Comparison of ENCODE assay signal across 8 mouse cellular contexts in the genomic region with DNA sequence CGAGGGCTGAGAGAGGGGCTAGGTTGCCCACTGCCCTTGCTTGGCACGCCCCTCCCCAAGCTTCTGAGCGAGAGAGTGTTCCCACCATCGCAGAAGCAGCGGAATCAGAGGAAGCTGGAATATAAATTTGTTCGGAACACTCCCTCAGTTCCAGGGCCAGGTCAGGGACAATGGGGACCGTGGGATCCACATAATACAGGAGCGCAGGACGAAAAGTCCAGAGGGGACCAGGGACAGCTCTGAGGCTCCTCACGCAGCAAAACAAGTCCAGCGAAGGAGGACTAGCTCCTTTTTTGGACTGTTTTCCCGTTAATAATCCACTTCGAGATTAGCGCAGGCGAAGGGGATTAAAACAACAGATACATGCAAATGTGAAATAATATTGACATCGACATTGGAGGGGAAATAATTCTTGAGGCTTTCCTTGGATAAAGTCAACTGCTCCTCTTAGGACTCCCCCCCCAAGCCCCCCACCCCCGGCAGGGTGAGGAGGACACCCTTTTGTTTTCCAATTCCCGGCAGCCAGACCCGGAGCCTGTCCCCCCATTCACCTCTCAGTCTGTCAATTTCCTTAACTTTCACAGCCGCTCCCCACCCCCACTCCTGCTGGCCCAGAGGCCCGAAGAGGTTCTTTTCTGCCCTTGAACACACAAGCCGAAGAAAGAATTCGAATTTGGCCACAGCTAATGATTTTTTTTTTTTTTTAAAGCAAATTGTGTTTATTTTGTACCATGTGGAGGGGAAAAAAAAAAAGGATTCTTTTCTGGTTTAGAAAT. TPM values are rescaled to one million over a fixed set of nuclear protein-coding genes. Genes with fewer than 3 reads are reported as not detected.
DNase-seq lines count a peak whose midpoint lies in the region; ATAC-seq and TF ChIP-seq lines count a peak whose summit lies in the region.

No protein-coding gene starts in this region.

- H3K9ac ChIP-seq in forebrain, embryonic 15.5 days (replicated peaks) = peak overlapping the region; percentile 62
- H3K9ac ChIP-seq in hindbrain, embryonic 13.5 days = peak overlapping the region; percentile 75
- H3K9ac ChIP-seq in limb, embryonic 14.5 days (ENCODE audit: low read depth, low read length, severe bottlenecking) = peak overlapping the region; percentile 70
- peak overlapping the region; percentile 56; the same call in 1 of the 2 replicates for H3K9ac ChIP-seq in midbrain, embryonic 15.5 days

- no peaks in the 10 kb centered on the region for H3K9me3 ChIP-seq in forebrain, embryonic 15.5 days
- H3K9me3 ChIP-seq in hindbrain, embryonic 13.5 days = no peaks in the 10 kb centered on the region
- H3K9me3 ChIP-seq in limb, embryonic 14.5 days (ENCODE audit: control insufficient read depth, low read length) = no peaks in the 10 kb centered on the region
- no peaks in the 10 kb centered on the region for H3K9me3 ChIP-seq in midbrain, embryonic 15.5 days

- peak; percentile 23 for ATAC-seq in forebrain, embryonic 15.5 days (replicated peaks)
- peak; percentile 26; the same call in 1 of the 2 replicates for ATAC-seq in hindbrain, embryonic 13.5 days (ENCODE audit: low FRiP score)
- ATAC-seq in limb, embryonic 14.5 days (ENCODE audit: low FRiP score, low read depth) = no peak
- no peak for ATAC-seq in midbrain, embryonic 15.5 days (replicated peaks)

- no peak for TF ChIP-seq POLR2A in limb, embryonic 14.5 days (IDR thresholded peaks at IDR 0.05; ENCODE audit: borderline replicate concordance, extremely low read depth, insufficient read depth, insufficient read length)

- no peaks in the 10 kb centered on the region for H3K27me3 ChIP-seq in forebrain, embryonic 15.5 days
- no peaks in the 10 kb centered on the region for H3K27me3 ChIP-seq in hindbrain, embryonic 13.5 days
- peaks cover 41% of the 10 kb centered on the region for H3K27me3 ChIP-seq in limb, embryonic 14.5 days (ENCODE audit: control insufficient read depth, insufficient read depth, low read length)
- H3K27me3 ChIP-seq in midbrain, embryonic 15.5 days (replicated peaks) = no peaks in the 10 kb centered on the region

- under 1% methylated on average over 23 of the region's 23 CpGs for WGBS in forebrain, embryonic 15.5 days
- WGBS in hindbrain, embryonic 13.5 days = under 1% methylated on average over 23 of the region's 23 CpGs
- 1% methylated on average over 23 of the region's 23 CpGs for WGBS in limb, embryonic 14.5 days
- whole genome bisulfite sequencing in midbrain, embryonic 15.5 days = under 1% methylated on average over 23 of the region's 23 CpGs

- peak; percentile 43 to 45 for DNase-seq in cerebellum, postnatal 25 days
- DNase-seq in cerebellum, adult 11 months = no peak
- peak; percentile 59 to 63 for DNase-seq in adrenal gland, adult 18-20 months (ENCODE audit: low spot score in 2 of 2)
- DNase-seq in limb, embryonic 14.5 days (ENCODE audit: low spot score) = no peak
- DNase-seq in MN1 (ENCODE audit: low spot score) = no peak

- H3K36me3 ChIP-seq in forebrain, embryonic 15.5 days = no peaks in the 10 kb centered on the region
- H3K36me3 ChIP-seq in hindbrain, embryonic 13.5 days = no peaks in the 10 kb centered on the region
- H3K36me3 ChIP-seq in limb, embryonic 14.5 days (ENCODE audit: control insufficient read depth, insufficient read depth, low read length) = no peaks in the 10 kb centered on the region
- no peaks in the 10 kb centered on the region for H3K36me3 ChIP-seq in midbrain, embryonic 15.5 days (replicated peaks)

- peak overlapping the region; percentile 61 for H3K4me3 ChIP-seq in forebrain, embryonic 15.5 days
- H3K4me3 ChIP-seq in hindbrain, embryonic 13.5 days = peak overlapping the region; percentile 58
- peak overlapping the region; percentile 49 for H3K4me3 ChIP-seq in limb, embryonic 14.5 days (replicated peaks; ENCODE audit: low read length)
- H3K4me3 ChIP-seq in midbrain, embryonic 15.5 days = peak overlapping the region; percentile 44

- H3K27ac ChIP-seq in forebrain, embryonic 15.5 days (replicated peaks) = peak overlapping the region; percentile 99
- peak overlapping the region; percentile 88 for H3K27ac ChIP-seq in hindbrain, embryonic 13.5 days
- H3K27ac ChIP-seq in limb, embryonic 14.5 days (replicated peaks; ENCODE audit: low read depth, low read length) = peak overlapping the region; percentile 49
- H3K27ac ChIP-seq in midbrain, embryonic 15.5 days = peak overlapping the region; percentile 79

- peak overlapping the region; percentile 64 for H3K4me2 ChIP-seq in forebrain, embryonic 15.5 days (replicated peaks)
- peak overlapping the region; percentile 81 for H3K4me2 ChIP-seq in hindbrain, embryonic 13.5 days
- peak overlapping the region; percentile 83 for H3K4me2 ChIP-seq in limb, embryonic 14.5 days (replicated peaks; ENCODE audit: low read depth, low read length, severe bottlenecking)
- peak overlapping the region; percentile 84 for H3K4me2 ChIP-seq in midbrain, embryonic 15.5 days

- peaks cover 31% of the 10 kb centered on the region for H3K4me1 ChIP-seq in forebrain, embryonic 15.5 days
- peaks cover 31% of the 10 kb centered on the region for H3K4me1 ChIP-seq in hindbrain, embryonic 13.5 days (replicated peaks)
- H3K4me1 ChIP-seq in limb, embryonic 14.5 days (ENCODE audit: control insufficient read depth, insufficient read depth, low read length) = 0 out of 2 replicates have a peak, but pooled peaks cover 4% of the 10 kb centered on the region
- peaks cover 37% of the 10 kb centered on the region for H3K4me1 ChIP-seq in midbrain, embryonic 15.5 days

RNA-seq across cellular contexts. Expression of a gene that starts 1.3 kb away (rescaled TPM):
- total RNA-seq in adrenal gland, adult 18-20 months (2021) = 100 to 1,000 TPM; 150 to 168 TPM
- polyA plus RNA-seq in forebrain, embryonic 15.5 days (2015; fragmentation: Nextera tagmentation; extraction: Ambion mirVana) = 106 and 119 TPM in 2 replicates
- 50.4 and 57.4 TPM in 2 replicates for polyA plus RNA-seq in hindbrain, embryonic 13.5 days (2015; fragmentation: Nextera tagmentation; extraction: Ambion mirVana)
- 25.2 and 27.2 TPM in 2 replicates for polyA plus RNA-seq in limb, embryonic 14.5 days (2012; rRNA removed)
- 39.8 and 43.9 TPM in 2 replicates for polyA plus RNA-seq in limb, embryonic 14.5 days (2014; fragmentation: Nextera tagmentation; extraction: Ambion mirVana)
- polyA plus RNA-seq in midbrain, embryonic 15.5 days (2015; fragmentation: Nextera tagmentation; extraction: Ambion mirVana) = 30.8 and 31.5 TPM in 2 replicates

Comparison
In these comparisons a context has a peak if more than half of its experiments do, and no peak if none do; other contexts are left out.
1. DNase-seq: peak in cerebellum, postnatal 25 days (2 of 2) and adrenal gland, adult 18-20 months (2 of 2); none in cerebellum, adult 11 months (single experiment), limb, embryonic 14.5 days (single experiment) and MN1 (single experiment).
2. ATAC-seq: peak in forebrain, embryonic 15.5 days (single experiment) and hindbrain, embryonic 13.5 days (single experiment); none in limb, embryonic 14.5 days (single experiment) and midbrain, embryonic 15.5 days (single experiment).
3. H3K27ac ChIP-seq: peak in every context shown above with its lines; median percentile 99 in forebrain, embryonic 15.5 days; 88 in hindbrain, embryonic 13.5 days; 79 in midbrain, embryonic 15.5 days; 49 in limb, embryonic 14.5 days.
4. Peak in every context shown above with its lines, with median percentiles within 50 percentile points of each other: H3K4me2 ChIP-seq, H3K4me3 ChIP-seq and H3K9ac ChIP-seq.